Mouse (Mus musculus): ENCODE measurements around the gene Npas1.

DNA sequence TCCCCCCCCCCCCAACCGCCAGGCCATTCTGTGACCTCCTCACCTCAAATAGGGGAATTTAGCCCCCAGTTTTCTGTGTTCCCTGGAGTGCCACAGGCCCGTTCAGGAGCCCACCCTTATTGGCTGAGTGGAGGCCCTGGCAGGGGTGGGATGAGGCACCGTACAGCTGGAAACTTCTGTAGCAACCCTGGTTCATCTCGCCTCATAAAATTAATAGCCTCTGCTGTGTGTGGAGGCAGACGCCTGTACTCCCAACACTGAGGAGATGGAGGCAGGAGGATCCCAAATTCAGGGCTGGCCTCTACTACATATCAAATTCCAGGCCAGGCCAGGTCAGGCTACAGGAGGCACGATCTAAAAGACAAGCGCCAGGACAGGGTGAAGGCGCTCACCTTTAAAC lies 3.7 kb downstream of the Npas1 start:
- TF ChIP-seq CTCF (conservative IDR thresholded peaks at IDR 0.05; ENCODE audit: low read length) (no peak), NANOG (IDR thresholded peaks at IDR 0.05; ENCODE audit: borderline replicate concordance, low read length) (no peak)

Measured in E14TG2a.4 (cell line).